Mouse (Mus musculus) myocyte (in vitro differentiated cells): ENCODE results near the gene Sclt1.

Source experiments
- CEBPB ChIP-seq: IDR thresholded peaks from 2 replicates; pipeline ENCODE4 v1.6.1; 2011; ENCODE audit warnings: mild to moderate bottlenecking, moderate library complexity; ENCODE audit not compliant: poor library complexity, insufficient read depth, severe bottlenecking
- E2F4 ChIP-seq: IDR thresholded peaks from one replicate; pipeline ENCODE4 v1.6.1; 2011; ENCODE audit warnings: mild to moderate bottlenecking, control low read depth, moderate library complexity; ENCODE audit not compliant: insufficient read depth
- MAX ChIP-seq: IDR thresholded peaks from one replicate; pipeline ENCODE4 v1.6.1; 2011; ENCODE audit warnings: low read depth, mild to moderate bottlenecking, control low read depth
- MYOD1 ChIP-seq, 3 experiments: IDR thresholded peaks; one replicate each; pipeline ENCODE4 v1.6.1; 2011; ENCODE audit warnings: control low read depth in 2 of 3, low read depth in 2 of 3, mild to moderate bottlenecking in 2 of 3, moderate library complexity in 1 of 3; ENCODE audit not compliant: insufficient read length in 2 of 3, control insufficient read depth in 1 of 3
- MYOG ChIP-seq, 3 experiments: IDR thresholded peaks; one replicate each; pipeline ENCODE4 v1.6.1; 2011; ENCODE audit warnings: control low read depth in 2 of 3, low read depth in 2 of 3, mild to moderate bottlenecking in 2 of 3; ENCODE audit not compliant: insufficient read length in 2 of 3, control insufficient read depth in 1 of 3, insufficient read depth in 1 of 3
- POLR2A ChIP-seq: IDR thresholded peaks from one replicate; pipeline ENCODE4 v1.6.1; 2011; ENCODE audit warnings: low read depth, mild to moderate bottlenecking, control low read depth, moderate library complexity; ENCODE audit not compliant: insufficient read length
- POLR2AphosphoS2 ChIP-seq: IDR thresholded peaks from one replicate; pipeline ENCODE4 v1.6.1; 2011; ENCODE audit warnings: low read depth, control low read depth; ENCODE audit not compliant: insufficient read length
- REST ChIP-seq: IDR thresholded peaks from one replicate; pipeline ENCODE4 v1.6.1; 2011; ENCODE audit warnings: mild to moderate bottlenecking, control low read depth, moderate library complexity; ENCODE audit not compliant: insufficient read depth, insufficient read length
- SRF ChIP-seq: IDR thresholded peaks from one replicate; pipeline ENCODE4 v1.6.1; 2011; ENCODE audit warnings: low read depth; ENCODE audit not compliant: control insufficient read depth, insufficient read length
- TCF12 ChIP-seq: IDR thresholded peaks from one replicate; pipeline ENCODE4 v1.6.1; 2011; ENCODE audit warnings: mild to moderate bottlenecking, control low read depth; ENCODE audit not compliant: poor library complexity, insufficient read depth, severe bottlenecking
- TCF3 ChIP-seq: IDR thresholded peaks from one replicate; pipeline ENCODE4 v1.6.1; 2011; ENCODE audit warnings: low read depth, control low read depth; ENCODE audit not compliant: insufficient read length
- USF1 ChIP-seq: IDR thresholded peaks from one replicate; pipeline ENCODE4 v1.6.1; 2011; ENCODE audit warnings: low read depth, mild to moderate bottlenecking, control low read depth, moderate library complexity

- TF ChIP-seq CEBPB, result no peak
- TF ChIP-seq POLR2A, result no peak
- no peak for TF ChIP-seq USF1
- TF ChIP-seq REST, result no peak
- no peak for TF ChIP-seq MAX
- no peak for TF ChIP-seq SRF
- TF ChIP-seq MYOG (IDR thresholded peaks at IDR 0.05; ENCODE audit: control insufficient read depth in 1 of 3, insufficient read depth in 1 of 3, insufficient read length in 2 of 3, low read depth in 2 of 3), result no peak
- no peak for TF ChIP-seq TCF12
- TF ChIP-seq POLR2AphosphoS2, result no peak
- no peak for TF ChIP-seq E2F4
- no peak for TF ChIP-seq TCF3
- no peak for TF ChIP-seq MYOD1 (IDR thresholded peaks at IDR 0.05; ENCODE audit: control insufficient read depth in 1 of 3, insufficient read length in 2 of 3, low read depth in 2 of 3)
Observed at GRCm38 (mm10) chr3:41585548-41585947, 156.8 kb downstream of the Sclt1 start.
